Mouse (Mus musculus): ENCODE results near the gene Phf23.

Gene Phf23

DNA sequence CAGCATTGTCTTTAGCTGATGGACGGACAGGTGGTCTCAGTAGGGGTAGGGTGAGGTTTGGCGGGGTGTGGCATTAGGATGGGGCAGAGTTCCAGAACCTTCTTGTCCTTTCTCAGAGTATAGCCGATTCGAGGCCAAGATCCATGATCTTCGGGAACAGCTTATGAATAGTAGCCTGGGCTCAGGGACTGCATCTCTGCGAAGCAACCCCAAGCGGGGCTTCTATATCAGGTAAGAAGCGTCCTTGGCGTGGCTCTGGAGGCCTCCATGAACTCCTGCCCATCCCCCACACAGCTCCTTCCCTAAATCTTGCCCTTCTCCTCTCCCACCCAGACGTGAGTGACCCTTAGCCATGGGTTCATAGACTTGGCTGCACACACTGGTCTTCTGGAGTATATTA, 44.1 kb downstream of the Phf23 start:
- POLR2A ChIA-PET: interaction anchor here in 1 of 4 experiments (0.6 to 1.9 kb wide), 4 partner anchors 11 to 95 kb away, joined by 3 to 10 read pairs (median 3); partner anchors contain the start of gene Acadvl
- CTCF ChIA-PET: interaction anchor here (0.6 to 1.5 kb wide), 5 partner anchors 10 to 714 kb away, joined by 3 to 8 read pairs (median 4); partner anchors contain the start of gene Kcnab3 (in 1 of the 4)

DNA sequence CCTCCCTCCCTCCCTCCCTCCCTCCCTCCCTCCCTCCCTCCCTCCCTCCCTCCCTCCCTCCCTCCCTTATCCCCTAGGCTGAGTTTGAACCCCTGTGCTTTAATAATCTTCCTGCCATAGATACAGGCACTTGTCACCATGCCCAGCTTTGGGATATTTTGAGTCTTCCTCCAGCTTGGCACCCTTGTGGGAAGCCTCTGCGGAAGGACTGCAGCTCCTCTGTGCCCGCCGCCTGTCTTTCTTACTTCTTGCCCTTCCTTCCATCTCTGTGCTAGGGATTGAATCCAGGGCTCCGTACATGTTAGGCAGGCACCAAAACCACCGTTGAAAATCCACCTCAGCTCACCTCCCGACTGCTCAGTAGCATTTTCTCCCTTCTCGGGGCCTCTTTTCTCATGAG, 44.6 kb downstream of the Phf23 start:
- POLR2A ChIA-PET: interaction anchor here in 1 of 4 experiments (0.6 to 1.9 kb wide), 4 partner anchors 12 to 94 kb away, joined by 3 to 10 read pairs (median 3); partner anchors contain the start of gene Acadvl
- CTCF ChIA-PET: interaction anchor here in 2 of 4 experiments (0.6 to 1.5 kb wide), 3 partner anchors 9 to 714 kb away, joined by 4 to 8 read pairs (median 5); partner anchors contain the start of gene Kcnab3 (in 1 of the 2)

- CTCF ChIA-PET: no interaction called here
- POLR2A ChIA-PET: no interaction called here
Observed at GRCm38 (mm10) chr11:70042309-70043085, 46.9 kb downstream of the Phf23 start.

DNA sequence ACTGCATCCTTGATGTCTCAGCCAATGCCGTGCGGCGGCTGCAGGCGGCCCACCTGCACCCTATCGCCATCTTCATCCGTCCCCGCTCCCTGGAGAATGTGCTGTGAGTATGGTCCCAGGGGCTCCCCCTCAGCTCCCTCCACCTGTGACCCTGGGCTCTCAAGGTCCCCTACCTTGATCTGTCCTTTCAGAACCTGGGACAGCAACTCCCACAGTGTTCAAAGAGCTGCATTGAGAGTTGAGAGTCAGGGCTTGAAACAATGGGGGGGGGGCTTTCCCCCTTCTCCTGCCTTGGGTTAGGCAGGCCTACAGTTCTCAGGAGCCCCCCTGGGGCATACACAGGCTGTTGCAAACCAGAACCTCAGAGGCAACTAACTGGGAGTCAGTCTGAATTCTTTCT, 48.1 kb downstream of the Phf23 start:
- ChIA-PET POLR2A (interaction anchor here in 2 of 4 experiments (0.6 to 1.1 kb wide), 4 partner anchors 14 to 26 kb away, joined by 3 read pairs; no protein-coding TSS in a partner anchor), CTCF (interaction anchor here (0.5 to 1.1 kb wide), 8 partner anchors 12 to 279 kb away, joined by 3 to 10 read pairs (median 3); no protein-coding TSS in a partner anchor)

GRCm38 (mm10) chr11:70045435-70045834, 49.9 kb downstream of the Phf23 start:
- ChIA-PET CTCF (interaction anchor here in 1 of 4 experiments (0.8 kb wide), 1 partner anchor 28 kb away, joined by 3 read pairs; no protein-coding TSS in a partner anchor), POLR2A (interaction anchor here in 1 of 4 experiments (1.9 kb wide), 1 partner anchor 29 kb away, joined by 5 read pairs; no protein-coding TSS in a partner anchor)

- ChIA-PET POLR2A (no interaction called here), CTCF (interaction anchor here in 3 of 4 experiments (0.5 to 1.8 kb wide), 7 partner anchors 9 to 863 kb away, joined by 3 to 5 read pairs (median 4); no protein-coding TSS in a partner anchor)
Observed at GRCm38 (mm10) chr11:70049366-70049765, 53.8 kb downstream of the Phf23 start.
